Mouse (Mus musculus) retina, postnatal 7 days (tissue): ENCODE results near the gene Impdh2.
"Not testable (repeated sequence)": the region's sequence is repeated elsewhere in the genome, so short reads cannot be mapped to it uniquely, and the experiment has no call there.

ENCODE experiments used
- DNase-seq: peaks from one replicate; pipeline ENCODE4 v3.0.0-alpha.2; 2012; ENCODE audit warnings: low read depth, low spot score

Gene Impdh2

DNA sequence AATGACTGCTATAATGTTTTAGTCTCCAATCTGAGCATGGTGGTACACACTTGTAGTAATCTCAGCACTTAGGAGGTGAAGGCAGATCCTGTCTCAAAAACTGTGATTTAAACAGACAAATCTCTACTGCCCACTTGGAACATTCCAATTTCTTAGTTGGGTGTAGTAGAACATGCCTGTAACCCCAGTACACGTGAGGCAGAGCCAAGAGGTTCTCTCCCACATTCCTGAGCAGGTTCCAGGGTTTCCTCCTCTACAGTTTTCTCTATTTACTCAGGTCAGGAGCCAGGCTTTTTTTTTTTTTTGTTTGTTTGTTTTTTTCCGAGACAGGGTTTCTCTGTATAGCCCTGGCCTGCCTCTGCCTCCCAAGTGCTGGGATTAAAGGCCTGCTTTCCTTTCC, 39.9 kb downstream of the Impdh2 start:
- no peak for DNase-seq

DNA sequence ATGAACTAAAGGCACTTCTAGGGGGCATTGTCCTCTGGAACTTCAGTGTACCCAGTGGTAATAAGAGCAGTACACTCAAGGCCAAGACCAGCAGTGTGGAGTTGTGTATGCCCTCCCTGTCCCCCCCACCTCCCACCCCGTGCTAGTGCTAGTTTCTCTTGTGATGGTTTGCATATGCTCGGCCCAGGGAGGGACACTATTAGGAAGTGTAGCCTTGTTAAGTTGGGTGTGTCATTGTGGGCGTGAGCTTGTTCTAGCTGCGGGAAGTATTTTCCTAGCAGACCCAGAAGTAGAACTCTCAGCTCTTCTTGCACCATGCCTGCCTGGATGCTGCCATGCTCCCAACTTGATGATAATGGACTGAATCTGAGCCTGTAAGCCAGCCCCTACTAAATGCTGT, 41.9 kb downstream of the Impdh2 start:
- no peak for DNase-seq

DNA sequence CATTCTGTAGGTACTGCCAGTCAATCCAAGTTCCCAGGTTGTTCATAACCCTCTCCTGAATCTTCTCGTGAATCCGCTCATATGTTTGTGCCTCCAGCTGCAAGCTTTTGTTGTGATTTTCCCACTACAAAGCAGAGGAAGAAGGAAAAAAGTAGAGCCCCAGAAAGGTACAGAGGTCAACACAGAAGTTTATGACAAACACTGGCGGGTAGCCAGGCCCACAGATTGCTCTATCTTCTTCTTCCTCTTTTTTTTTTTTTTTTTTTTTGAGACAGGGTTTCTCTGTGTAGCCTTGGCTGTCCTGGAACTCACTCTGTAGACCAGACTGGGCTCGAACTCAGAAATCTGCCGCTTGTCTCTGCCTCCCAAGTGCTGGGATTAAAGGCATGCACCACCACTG, 47.8 kb downstream of the Impdh2 start:
- not testable (repeated sequence) for DNase-seq

DNA sequence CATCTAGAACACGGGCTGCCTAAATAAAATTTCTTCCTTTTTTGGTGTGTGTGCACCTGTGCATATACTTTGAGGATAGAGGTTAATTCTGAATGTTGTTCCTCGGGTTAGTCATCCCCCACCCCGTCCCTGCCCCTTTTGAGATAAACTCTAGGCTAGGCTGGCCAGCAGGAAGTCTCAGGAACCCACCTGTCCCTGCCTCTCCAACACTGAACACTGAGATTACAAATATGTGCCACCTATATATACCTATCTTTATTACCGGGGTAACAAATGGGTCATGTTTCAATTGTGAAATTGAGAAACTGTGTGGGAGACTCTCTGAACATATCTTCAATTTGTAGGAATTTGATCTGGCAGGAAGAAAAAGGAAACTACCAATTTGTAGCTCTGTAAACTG, 48.8 kb downstream of the Impdh2 start:
- no peak for DNase-seq

DNA sequence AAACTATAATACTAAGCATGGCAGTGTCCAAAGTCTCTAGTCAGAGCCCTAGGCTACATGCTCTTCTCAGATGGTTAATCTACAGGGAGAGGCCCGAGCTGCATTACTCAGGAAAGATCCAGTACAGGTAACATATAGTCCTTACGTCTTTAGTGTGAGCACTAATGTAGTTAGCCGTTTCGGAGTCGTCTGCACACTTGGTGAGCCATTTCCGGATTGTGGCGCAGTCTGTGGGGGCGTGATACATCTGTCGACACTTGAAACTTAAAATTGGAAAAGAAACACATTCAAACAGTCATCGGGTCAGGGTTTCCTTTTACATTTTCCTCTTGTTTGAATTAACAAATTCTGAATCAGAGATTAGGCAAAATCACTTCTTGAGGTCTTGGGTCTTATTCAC, 51.4 kb downstream of the Impdh2 start:
- no peak for DNase-seq
